Mouse (Mus musculus) ES-CJ7 (cell line): ENCODE data around the gene Fbxw10.

Source experiments
- DNase-seq: peaks from one replicate; pipeline ENCODE4 v3.0.0; 2011; ENCODE audit warnings: low read depth, low spot score

Gene Fbxw10

DNA sequence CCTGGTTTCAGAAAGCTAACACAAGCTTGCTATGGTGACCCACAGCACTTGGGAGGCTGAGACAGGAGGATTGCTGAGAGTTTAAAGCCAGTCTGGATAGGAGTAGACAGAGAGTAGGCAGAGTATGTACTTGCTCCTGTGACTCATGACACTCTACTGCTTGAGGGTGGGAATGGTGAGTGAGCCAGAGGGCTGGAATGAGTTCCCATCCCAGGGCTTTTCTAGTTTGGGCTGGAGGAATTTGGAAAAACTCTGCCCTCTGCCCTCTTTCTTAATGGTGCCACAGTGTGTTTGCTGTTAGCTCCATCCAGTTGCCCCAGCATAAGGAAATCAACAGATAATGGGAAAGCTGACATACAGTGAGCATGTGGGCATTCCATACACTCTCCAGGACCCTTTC is 15.0 kb upstream of the Fbxw10 start:
- no peak for DNase-seq

DNA sequence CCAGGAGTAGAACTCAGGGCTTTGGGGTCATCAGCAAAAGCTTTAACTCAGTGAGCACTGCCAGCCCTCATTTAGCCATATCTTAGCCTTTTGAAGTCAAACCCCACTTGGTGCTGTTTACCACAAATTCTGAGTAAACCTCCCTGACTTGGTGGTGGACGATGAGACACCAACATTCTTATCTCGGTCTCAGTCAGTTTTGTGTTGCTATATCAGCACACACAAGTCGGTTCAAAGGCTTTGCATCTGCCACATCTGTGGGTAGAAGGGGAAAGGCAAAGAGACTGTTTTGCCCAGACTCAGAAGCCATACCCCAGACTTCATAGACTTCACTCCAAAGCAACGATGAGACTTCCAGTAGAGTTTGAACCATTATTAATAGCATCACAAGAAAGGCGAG is 2.3 kb upstream of the Fbxw10 start:
- DNase-seq, result no peak

DNA sequence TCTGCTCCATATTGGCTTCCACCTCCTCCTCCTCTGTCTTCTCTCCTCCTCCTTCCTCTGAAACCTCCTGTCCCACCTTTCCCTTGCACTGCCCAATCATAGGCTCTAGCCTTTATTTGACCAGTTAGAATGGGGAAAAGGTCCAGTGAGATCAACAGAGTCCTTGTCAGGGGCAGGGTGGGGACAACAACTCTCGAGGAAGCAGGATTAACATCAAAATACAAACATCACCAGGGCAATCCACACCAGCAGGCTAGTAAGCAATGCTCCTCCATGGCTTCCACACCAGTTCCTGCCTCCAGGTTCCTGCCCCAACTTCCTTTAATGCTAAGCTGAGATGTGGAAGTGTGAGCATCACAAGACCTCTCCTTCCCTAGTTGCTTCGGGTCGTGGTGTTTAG is 1.1 kb upstream of the Fbxw10 start:
- DNase-seq, result peak; percentile 97

DNA sequence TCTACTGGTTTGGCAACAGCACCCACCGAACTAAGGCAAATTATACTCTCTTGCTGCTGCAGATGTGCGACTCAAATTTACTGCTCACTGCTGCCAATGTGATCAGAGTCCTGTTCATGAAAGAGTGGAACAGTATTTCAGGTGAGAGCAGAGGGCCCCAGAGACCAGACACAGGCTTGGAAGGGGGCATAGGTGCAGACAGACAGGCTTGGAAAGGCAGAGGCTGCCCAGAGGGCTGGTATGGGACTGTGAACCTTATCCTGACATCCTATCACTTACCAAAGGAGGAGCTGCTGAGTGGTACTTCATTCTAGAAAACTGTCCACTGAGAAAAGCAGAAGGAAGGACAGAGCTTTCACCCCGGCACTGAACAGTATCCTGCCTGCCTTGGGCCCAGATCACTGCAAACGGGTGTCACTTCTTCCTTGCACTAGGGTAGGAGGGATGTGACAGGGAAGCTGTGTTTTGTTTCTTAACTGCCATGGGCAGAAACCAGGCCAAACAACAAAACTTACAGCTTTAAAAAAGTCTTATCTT is 854 bp downstream of the Fbxw10 start:
- DNase-seq, result no peak

DNA sequence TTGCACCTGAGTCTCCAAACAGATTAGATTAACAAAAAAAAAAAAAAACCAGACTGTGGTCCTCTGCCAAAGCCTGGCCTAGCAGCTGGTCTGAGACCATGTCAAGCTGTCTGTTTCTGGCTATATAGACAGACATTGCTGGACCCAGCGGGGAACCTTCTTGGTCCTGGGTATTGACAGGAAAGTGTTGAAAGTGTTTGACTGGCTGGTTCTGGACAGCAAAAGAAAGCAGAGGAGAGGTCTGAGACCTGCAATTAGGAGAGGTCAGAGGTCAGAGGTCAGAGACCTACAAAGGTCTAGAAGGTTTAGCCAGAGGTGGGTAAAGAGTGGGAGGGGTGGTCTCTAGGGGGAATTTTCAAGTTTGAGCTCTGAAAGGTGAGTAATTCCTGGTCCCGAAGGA is 1.4 kb downstream of the Fbxw10 start:
- no peak for DNase-seq

DNA sequence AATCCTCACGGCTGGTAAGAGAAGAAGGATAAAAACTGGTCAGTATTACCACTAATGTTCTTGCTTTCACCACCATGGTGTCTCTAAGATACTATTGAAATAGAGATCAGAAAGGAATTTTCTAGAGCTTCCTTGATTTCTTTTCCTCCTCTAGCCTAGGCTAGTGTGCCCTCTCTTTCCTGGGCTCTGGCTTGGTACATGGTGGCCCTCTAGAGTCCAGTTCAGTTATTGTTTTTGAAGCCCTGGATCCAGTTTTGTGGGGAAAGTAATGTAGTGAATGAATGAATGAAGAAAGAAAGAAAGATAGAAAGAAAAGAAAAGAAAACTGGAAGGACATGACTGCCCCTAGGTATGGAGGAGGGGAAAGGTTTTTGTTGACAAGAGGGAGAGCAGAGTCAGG is 4.3 kb downstream of the Fbxw10 start:
- no peak for DNase-seq

DNA sequence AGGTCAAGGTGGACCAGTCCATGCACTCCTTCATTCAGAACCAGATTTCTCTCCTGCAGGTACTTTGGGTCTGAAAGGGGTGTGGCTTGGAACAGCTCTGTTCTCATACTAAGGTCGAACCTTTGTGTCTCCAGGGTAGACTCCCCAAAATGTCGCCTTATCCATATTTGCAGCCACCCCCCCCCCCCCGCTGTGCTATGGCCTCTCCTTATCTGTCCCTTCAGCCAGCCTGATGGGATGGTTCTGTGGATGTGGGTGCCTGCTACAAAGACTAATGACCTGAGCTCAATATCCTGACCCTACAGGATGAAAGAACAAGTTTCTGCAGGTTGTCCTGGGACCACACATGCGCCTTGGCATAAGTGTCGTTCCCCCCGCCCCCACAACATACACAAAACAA is 6.5 kb downstream of the Fbxw10 start:
- no peak for DNase-seq

DNA sequence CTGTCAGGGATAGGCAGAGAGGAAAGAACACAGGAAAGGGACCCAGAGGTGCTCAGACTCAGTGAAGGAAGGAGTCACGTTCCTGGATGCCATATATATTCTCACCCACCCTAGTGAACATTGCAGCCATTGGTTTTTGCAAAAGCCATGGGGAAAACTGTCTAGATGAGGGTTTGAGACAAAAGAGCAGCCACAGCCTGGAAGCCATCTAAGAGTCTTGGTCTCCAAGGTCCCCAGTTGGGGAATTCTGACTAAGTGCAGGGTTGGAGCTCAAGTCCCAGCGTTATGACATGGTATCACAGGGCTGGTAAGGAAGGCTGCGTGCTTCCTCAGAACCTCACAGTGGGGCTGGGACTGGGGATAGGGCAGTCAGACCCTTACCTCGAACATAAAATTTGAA is 18.7 kb downstream of the Fbxw10 start:
- no peak for DNase-seq

DNA sequence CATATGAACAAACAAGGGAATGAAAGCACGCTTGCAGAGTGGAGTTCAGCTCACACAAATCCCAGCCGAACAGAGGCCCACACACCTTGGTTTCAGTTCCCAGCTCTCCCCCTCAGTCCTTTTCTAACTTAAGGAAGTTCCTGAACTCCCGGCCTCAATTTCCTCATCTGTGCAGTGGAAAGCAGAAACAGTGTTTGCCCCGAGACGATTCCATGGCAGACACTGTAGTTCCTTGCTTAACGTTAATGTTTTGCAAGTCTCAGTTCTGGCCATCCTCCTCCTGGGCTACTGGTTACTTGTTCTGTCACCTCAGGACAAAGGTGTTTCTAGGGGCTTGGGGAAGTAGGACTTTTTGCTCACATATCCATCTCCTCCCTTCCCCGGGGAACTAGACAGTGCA is 19.8 kb downstream of the Fbxw10 start:
- DNase-seq, result no peak

DNA sequence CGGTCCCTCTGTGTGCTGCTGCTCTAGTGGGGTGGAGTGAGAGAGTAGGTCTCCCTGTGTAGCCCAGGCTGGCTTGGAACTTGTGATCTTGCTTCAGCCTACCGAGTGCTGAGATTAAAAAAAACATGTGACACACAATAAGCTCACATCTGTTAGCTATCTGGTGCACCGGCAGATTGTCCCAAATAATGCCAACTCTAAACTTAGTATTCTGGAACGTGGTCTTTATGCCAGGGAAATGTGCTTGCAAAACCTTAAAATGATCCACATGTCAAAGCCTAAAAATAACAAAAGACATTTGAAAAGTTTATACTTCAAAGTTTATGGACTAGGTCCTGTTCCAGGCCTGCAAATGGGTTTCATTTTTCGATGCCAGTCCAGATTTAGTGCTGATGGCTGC is 22.3 kb downstream of the Fbxw10 start:
- no peak for DNase-seq

DNA sequence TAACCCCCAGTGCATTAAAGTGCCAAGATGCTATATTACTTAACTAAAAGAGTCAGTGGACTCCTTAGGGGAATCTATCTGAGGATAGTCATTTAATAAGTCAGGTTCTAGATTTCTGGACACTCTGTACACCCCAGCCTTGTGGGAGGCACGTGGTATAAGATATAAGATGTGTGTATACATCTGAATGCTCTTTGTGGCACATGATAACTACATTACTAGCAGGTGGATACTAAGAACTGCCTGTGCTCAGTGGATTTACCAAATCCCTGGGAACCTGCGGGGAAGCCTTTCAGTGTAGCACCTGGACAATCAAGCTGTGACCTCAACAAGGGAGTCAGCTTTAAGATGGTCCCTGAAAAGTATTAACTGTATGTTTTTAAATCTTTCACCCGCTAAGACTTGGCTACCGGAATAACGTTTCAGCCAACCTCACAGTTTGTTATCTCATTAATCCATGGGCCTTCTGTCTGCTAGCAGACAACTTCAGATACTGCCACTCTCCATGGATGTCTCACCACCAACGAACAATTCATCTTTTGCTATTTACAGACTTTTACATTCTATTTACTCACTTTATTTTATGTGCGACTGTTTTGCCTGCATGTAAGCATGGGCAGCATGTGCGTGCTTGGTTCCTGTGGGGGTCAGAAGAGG is 23.0 kb downstream of the Fbxw10 start:
- DNase-seq, result no peak

DNA sequence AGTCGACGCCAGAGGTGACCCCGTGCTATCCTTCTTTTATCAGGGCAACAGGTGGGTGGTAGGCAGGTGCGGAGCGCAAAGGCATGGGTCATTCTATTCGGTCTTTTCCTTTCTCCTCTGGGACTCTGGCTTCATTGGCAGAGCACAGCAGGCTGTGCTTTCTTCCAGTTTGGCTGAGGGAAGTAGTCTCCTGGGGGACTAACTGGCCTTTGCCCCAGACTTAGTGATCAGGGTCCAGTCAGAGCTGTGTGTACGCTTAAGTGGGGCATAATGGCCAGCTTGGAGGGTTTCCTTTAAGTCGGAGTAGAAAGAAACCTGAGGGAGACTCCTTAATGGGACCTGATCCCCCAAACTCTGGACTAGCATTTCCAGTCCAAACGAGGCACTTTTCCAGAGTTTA is 26.6 kb downstream of the Fbxw10 start:
- no peak for DNase-seq

DNA sequence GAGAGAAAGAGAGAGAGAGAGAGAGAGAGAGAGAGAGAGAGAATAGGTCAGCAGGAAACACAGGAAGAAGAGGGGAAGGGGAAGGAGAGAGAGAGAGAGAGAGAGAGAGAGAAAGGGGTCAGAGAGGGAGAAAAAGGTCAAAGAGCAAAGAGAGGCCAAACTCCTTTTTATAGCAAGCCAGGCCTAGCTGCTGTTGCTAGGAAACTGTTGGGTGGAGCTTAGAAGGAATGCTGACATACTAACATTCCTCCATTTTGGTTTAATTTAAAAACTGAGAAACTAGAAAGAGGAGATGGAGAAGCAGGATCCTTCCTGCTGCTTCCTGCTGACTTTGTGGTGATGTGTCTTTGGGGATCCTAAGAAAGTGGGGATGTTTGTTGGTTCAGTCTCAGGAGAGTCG is 28.8 kb downstream of the Fbxw10 start:
- peak; percentile 62 for DNase-seq

DNA sequence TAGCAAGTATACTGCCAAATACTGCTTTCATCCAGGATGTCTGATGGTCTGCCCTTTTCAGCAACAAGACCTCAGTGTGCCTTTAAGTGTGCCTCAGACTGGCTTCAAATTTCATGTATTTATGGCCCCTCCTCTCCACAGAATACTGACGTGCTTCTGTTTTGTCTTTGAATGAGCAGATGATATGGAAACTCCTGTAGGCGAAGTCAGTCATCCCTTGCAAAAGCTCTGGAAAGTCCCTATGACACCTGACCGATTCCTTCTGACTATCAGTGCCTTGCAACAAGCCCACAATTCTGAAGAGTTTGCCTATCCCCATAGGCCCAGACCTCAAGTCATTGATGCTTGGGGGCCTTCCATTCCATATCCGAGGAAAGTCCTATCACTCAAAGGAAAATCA is 29.6 kb downstream of the Fbxw10 start:
- DNase-seq, result no peak

DNA sequence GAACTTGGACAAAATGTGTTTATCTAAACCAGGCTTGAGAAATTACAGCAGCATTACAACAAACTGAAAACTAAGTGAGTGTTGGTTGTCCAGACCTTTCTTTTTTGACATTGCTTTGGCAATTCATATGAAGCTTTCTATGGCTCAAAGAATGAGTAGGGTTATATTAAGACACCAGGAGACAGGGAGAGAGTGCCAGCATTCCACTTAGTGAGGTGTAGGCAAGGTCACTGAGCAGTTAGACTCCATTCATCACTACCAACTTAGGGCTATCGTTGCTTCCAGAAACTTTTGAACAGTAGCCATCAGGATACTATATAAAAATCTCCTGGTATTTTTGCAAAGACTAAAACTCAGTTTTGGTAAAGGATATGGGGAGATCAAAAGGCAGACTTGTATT is 30.5 kb downstream of the Fbxw10 start:
- no peak for DNase-seq

DNA sequence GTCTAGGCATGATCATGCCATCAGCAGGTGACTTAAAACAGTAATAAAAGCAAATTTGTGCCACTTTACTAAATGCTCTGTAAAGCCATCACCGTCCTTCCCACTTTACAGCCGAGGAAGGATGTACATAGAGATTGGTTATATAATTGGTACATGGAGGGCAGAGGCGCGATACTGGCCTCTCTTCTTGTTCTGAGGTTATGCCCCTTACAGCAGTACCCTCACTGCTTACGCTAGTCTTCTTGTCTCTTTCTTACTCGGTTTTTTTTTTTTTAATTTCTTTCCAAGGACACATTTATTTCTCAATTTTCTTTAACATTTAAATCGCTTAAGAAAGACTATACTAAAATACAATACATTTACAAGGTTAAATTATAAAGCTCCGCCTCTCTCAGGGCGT is 31.9 kb downstream of the Fbxw10 start:
- no peak for DNase-seq

DNA sequence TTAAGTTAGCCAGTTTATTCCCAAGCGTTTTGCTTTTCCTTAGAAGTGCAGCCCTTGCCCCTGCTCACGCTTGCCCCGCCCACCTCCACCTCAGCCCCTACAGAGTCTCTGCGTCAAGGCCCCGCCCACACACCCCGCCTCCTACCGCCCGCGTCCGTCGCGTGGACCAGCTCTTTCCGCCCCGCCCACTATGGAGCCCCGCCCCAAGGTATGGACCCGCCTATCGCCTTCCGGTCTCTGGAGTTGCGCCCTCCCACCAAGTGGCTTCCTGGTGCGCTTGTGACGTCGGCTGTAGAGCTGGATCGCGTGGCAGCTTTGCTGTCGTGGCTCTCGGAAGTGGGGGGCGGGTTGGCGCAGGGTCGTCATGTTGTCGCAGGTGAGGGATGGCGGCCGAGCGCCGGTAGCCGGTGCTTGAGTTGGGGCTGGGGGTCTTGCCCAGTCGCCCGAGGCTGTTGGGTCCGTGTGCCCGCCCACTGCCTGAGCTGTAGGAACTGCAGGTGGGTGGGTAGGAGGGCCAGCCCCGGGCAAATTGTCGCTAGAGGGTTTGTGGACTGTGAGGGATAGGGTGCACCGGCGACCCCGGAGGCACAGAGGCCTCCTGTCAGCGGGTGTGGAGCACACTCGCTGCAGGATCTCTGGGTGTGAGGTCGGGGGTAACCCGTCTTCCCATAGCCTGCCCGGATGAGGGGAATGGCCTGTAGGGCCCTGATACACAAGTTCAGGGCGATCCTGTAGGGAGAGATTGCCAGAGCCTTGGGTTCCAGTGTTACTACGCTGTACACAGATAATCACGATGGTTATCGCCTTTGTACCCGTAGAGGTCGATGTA is 32.6 kb downstream of the Fbxw10 start, which contains the start of gene Tvp23b:
TSS of gene Tvp23b (plus strand) at position 236 of the 829 bp plus-strand sequence.
- DNase-seq, result peak; percentile 98

DNA sequence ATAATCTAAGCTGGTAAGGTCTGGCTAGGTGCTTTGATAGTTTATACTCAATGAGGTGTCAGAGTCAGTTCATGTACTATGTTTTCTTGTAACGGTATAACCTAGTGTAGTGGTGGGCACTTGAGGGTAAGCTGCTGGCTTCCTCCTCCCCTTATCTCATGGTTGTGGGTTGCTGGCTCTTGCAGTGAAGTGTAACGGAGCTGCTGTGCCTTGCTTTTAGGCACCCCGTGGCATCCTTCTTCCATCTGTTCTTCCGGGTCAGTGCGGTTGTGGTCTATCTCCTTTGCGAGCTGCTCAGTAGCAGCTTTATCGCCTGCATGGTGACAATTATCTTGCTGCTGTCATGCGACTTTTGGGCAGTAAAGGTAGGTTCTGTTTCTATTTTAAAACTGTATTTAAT is 36.5 kb downstream of the Fbxw10 start:
- DNase-seq, result no peak

DNA sequence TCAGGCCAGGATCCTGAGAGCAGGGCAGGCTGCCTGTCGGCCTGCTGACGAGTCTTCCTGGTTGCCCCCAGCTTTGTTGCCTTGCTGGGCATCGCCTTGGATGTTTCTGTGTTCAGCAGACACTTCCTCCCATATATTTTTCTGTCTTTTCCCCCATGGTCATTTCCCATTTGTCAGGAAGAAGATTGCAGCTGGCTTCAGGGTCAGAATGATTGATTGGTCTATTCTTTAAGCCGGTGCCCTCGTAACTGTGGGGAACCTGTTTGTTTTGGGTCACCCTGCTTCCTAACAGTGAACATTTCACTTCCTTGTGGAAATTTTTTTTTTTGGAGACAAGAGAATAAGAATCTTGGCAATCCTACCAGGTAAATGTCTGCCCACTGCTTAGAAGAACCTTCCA is 38.5 kb downstream of the Fbxw10 start:
- DNase-seq, result no peak

DNA sequence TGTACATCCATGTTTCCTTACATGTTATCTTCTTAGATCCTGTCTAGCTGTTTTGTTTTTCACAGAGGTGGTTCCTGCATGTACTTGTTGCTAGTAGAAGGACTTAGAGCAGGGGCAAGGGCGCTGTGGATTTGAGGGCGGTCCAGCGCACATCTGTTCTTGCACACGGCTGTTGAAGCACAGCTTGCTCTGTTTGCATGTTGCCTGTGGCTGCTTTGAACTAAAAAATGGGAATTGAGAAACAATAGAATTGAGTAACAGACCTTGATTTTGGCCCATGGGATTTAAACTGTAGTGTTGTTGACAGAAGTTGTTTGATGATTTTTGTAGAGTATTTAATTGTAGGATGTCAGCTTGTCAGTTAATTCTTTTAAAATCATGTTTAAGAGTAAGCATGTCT is 43.9 kb downstream of the Fbxw10 start:
- no peak for DNase-seq

DNA sequence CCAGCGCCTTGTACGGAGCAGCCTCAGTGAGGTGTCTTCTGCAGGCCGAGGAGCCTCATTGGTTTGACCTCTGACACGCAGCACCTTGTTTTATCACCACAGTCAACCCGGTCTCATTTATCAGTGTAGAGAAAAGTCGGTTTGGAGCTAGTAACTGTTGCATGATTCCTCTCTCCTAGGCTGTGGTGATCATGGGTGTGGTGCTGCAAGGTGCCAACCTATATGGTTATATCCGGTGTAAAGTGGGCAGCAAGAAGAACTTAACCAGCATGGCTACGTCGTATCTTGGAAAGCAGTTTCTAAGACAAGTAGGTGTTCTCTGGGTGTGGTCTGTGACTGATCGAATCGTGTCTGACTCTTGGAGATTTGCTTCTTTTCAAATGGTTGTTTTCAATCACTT is 44.9 kb downstream of the Fbxw10 start:
- DNase-seq, result no peak

DNA sequence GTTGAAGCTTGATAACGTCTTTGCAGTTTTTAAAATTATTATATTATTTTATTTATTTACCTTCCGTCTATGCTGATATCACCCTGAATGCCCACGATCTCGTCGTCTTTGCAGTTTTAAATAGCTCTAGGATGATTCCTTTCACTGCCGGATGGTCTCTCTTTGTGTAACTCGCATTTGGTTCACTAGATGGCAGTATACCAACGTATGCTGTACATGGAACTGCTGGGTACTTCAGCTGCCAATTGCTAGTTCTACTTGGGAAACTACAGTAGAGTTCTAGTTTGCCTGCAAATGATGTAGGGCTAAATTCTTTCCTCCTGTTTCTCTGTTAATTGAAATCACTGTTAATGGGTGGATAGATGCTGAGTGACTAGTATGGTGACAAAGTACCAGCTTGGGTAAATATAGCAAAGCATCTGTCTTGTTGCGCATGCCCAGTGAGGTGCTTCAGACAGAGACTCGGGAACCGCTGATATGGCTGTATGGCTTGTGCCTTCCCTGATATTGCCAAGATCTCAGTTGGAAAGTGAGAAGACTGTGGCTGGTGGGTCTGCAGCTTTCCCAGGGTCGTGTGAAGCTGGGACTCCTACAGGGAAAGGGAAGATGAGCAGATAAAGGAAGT is 54.9 kb downstream of the Fbxw10 start:
- peak; percentile 77 for DNase-seq
